Mouse (Mus musculus): Measurements from ENCODE around the gene Slc12a5.

The Slc12a5 gene

DNA sequence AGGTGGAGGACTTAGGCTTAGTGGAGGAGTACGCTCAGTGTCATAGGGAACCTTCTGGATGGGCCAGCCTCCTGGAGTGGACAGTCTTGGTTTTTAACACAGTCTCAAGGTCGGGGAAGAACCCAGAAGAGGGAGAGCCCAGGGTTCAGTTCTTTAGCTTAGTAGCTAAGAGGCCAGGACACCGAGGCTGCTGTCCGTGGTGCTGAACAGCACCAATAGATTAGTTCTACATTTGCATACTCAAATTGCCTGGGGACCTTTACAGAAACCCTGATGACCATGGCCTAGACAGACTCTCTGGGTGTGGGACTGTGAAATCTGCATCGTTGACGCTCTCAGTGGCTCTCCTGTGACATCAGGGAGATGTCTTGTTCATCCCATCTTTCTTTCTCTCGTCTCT is 19.1 kb downstream of the Slc12a5 start:
- in situ Hi-C loops (cut with MseI, MboI) = no loop called here

DNA sequence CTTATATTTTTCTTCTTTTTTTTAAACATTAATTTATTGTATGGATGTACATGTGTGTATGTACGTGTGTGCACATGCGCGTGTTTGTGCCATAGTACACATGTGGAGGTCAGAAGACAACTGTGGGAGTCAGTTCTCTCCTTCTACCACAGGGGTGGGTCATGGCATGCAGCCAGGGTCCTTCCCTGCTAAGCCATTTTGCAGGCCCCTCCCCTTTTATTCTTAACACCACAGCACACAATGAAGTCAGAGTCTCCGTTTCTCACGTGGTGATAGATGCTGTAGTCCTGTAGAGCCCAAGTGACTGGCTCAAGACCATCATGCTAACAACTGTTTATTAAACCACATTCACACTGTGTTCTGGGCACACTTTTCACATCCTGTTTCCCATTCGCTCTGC is 25.4 kb downstream of the Slc12a5 start:
- in situ Hi-C loops (cut with MseI, MboI) = no loop called here

DNA sequence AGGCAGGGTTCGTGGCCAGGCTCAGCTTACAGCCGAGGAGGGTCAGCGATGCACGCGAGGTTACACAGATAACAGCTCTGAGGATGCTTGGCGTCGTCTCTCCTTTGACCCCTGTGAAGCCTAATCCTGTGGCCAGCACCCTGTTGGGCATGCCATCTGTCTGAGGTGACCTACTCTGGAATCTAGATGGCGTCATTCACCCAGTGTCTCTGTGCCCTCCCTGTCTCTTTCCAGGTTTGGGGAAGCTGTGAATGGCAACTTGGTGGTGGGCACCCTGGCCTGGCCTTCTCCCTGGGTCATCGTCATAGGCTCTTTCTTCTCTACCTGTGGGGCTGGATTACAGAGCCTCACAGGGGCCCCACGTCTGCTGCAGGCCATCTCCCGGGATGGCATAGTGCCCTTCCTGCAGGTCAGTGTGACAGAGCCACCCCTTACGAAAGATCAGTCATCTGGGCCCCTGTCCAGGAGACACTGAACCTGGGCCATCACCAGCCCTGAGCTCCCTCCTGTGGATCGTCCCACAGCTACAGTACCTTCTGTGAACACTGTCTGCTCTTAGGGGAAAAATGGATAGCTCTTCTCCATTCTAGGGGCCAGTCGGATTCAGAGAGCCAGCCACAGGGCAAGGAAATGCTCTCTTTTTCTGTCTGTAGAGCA is 25.9 kb downstream of the Slc12a5 start:
- in situ Hi-C loops (cut with MseI, MboI) = no loop called here

DNA sequence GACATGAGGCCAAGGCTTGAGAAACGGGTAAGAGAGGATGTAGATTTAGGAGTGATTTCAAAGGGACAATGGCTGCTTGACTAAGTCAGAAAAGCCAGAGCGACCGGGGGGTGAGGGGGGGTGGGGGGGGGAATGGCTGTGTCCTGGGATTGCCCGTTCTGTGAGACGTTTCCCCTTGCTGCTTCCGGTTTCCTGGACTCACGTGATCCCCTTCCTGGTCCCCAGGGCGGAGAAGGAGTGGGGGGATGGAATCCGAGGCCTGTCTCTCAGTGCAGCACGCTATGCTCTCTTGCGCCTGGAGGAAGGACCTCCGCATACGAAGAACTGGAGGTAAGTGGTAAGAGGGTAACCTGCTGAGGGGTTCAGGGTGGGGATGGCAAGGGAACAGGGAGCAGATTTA is 28.2 kb downstream of the Slc12a5 start:
- in situ Hi-C loops (cut with MseI, MboI) = no loop called here

DNA sequence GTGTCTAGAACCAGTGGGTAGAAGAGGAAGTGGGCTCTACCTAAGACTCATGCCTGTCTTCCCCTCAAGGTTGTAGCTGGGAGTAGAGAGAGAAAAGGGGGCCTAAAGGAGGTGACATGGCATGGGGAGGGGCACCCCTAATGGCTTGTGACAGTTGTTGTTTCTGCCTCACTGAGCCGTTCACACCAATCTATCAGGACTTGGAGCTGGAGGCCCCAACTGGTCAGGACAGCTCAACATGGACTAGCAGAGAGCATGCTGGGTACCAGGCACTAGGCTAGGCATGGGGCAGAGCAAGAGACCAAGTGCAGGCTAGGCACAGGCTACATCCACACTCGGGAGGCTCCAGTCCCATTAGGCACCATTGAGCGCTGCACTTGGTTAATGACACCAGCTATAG is 30.5 kb downstream of the Slc12a5 start:
- in situ Hi-C loops (cut with MseI, MboI) = no loop called here

DNA sequence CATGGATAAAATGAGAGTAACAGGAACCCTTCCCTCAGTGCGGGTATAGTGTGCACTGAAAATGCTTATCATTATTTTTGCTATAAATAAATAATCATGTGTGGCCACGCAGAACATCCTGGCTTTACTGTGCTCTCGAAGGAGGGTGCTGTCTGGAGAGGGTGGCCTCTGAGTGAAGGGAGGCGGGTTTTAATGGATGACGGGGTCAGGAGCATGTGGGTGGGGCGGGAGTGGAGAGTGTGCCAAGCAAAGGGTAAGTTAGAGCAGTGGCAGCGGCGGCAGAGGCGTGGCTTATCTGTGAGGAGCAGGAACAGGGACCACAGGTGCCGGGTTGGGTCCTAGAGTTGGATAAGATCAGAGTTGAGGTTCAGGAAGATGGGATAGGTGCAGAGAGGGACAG is 31.2 kb downstream of the Slc12a5 start:
- in situ Hi-C loops (cut with MseI, MboI) = no loop called here

DNA sequence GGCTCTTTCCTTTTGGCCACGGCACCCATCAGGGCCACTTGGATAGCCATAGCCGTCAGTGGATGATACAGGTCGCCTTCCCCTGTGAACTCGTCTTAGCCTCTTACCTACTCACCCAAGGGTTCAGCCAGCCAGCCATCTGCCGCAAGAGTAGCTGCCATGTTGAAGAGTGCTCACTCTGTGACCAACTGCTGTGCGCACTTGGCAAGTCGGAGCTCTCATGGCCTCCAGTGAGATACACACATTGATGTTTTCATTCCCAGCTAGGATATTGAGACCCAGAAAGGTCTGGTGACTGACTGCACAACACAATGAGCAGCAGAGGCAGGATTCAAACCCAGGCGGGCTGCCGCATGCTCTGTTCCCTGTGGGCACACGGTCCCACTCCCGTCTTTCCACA is 33.6 kb downstream of the Slc12a5 start:
- in situ Hi-C loops (cut with MseI, MboI) = no loop called here

DNA sequence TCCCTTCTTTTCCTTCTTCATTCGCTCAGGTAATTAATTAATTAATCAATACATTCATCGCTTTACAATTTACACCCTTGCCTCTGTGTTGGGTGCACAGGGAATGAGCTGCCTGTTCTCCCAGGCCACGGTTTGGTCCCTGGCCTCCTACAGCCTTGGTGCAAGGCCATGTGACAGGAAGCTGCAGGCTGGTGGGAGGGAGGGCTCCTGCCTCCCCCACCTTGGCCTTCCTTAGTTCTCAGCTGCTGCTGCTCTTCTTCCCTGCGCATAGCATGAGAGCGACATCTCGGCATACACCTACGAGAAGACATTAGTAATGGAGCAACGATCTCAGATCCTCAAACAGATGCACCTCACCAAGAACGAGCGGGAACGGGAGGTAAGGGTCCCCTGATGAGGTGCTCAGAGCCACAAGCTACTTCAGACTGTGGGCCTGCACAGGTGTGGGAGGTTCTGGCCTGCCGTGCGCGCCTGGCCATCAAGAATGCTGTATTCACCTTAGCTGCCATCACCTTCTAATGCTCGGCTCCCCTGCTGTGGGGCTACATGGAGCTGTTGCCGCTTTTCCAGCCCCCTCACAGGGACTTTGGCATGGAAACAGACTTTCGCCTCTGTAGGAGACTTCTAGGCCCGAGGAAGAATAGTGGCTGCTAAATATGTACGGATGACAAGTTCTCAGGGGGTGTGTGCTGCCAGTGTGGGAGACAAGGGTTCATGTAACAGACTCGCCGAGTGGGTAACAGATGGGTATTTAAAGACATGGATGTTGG is 34.2 kb downstream of the Slc12a5 start:
- in situ Hi-C loops (cut with MseI, MboI) = no loop called here

DNA sequence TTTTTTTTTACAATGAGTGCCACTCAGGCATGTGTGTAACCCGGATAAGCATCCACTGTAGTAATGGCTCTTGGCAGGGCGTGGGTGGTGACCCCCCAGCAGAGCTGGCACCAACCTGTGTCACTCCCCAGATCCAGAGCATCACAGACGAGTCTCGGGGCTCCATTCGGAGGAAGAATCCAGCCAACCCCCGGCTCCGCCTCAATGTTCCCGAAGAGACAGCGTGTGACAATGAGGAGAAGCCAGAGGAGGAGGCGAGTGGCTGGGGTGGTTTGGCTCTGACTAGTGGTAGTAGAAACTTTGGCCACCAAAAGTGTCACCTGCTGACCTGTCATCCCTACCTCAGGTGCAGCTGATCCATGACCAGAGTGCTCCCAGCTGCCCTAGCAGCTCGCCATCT is 35.4 kb downstream of the Slc12a5 start:
- in situ Hi-C loops (cut with MseI, MboI) = no loop called here

DNA sequence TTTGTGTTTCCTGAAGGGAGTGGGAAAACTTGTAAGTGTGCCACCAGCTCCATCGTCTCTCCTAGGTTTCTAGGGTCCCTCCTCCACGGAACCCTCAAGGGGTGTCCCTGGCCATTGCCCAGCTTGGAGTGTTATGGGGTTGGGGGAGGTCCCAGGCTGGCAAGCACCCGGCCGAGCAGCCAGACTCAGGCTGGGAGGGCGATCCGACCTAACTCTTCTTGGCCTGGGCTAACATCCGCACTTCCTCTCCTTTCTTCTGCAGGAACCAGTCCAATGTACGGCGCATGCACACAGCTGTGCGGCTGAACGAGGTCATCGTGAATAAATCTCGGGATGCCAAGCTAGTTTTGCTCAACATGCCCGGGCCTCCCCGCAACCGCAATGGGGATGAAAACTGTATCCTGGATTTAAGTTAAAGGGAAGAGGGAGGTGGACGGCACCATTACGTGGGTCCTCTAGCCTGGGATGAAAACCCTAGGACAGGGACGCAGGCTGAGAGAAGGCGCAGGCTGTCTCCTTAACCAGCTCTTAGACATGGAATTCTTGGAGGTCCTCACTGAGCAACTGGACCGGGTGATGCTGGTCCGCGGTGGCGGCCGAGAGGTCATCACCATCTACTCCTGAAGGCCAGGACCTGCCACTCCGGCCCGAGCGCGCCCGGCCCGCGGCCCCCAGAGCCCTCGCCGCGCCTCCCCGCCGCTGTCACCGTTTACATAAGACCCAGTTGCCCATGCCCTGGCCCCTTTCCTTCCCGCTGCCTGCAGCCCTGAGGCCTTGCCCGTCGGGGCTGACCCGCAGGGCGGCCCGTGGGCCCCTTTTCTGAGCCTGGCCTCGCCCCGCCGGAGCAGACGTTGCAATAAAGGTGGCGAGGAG is 36.5 kb downstream of the Slc12a5 start:
- in situ Hi-C loops (cut with MseI, MboI) = no loop called here

DNA sequence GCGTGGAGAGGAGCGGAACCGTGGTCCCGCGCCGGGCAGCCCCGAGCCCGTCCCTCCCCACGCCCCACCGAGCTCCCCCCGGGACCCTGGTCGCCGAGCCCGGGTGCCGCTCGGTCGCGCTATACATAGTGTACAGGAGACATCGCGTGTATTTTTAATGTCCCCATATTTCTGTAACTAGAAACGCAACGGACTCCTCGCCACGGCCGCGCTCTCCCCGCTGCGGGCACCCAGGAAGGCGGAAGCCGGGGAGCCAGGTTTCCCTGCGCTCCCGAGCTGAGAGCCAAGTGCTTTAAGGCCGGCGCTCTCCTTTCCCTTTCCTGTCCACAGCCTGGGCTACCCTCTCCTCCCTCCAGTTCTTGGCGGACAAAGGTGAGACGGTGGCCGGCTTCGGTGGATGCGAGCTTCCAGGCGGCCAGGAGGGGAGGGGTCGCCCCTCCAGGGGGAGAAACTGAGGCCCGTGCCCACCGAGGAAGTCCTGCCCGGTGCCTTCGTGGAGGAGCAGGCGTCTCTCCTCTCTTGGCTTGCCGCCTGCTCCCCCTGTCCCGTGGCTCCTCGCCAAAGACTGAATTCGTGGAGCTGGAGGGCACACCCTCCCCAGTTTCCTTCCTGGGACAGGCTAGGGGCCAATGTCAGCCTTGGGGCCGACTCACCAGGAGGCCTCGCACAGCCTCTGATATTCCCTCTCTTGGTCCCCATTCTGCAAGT is 37.3 kb downstream of the Slc12a5 start:
- in situ Hi-C loops (cut with MseI, MboI) = no loop called here

DNA sequence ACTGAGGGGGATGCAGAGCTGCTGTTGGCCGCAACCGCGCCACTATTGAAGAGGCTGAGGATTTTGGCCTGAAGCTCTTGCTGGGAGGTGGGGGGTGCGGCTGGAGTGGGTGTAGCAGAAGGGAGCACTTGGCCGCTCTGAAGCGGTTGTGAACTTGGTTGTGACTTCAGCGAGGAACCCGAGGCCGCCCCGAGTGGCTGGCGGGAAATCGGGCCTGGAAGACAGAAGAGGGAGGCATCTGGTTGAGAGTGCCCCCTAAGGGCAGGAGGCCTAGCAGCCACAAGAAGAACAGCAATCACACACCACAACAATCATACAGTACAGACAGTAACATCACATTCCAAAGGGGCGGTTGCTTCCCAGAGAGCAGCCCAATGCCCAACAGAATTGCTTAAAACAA is 41.4 kb downstream of the Slc12a5 start:
- in situ Hi-C loops (cut with MseI, MboI) = no loop called here

DNA sequence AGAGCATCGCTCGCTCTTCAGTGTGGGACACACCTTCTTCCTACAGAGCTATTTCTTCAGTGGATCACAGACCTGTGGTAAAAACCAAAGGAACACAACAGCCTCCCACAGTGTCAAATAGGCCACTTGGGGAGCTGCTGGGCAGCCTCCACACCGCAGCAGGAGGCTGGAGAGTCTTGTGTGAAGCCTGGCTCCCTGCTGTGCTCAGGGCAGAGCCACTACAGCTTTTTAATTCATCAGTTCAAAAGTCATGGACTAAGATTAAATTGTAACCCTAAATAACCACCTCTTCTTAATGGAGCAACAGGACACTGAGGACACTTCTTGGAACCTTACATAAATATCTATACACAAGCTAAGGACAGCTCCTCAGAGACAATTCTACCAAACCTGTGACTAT is 42.5 kb downstream of the Slc12a5 start:
- in situ Hi-C loops (cut with MseI, MboI) = no loop called here

DNA sequence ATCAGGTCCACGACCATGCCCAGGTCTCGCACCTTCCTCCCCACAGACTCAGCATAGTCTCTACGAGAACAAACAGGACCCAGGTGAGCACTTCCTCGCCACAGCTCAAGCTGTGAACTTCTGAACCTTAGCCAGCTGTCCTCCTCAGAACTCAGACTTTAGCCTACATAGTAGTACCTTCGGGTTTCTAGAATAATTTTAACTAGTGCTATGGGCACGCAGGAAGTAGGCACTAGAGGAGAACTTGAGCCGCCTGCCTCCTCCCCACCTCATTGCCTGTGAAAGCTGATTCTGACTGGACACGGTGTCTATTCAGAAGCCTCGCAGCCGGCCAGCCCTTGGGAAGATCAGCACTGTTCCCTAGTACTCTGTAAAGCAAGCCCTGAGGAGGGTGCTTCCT is 43.6 kb downstream of the Slc12a5 start:
- in situ Hi-C loops (cut with MseI, MboI) = no loop called here

DNA sequence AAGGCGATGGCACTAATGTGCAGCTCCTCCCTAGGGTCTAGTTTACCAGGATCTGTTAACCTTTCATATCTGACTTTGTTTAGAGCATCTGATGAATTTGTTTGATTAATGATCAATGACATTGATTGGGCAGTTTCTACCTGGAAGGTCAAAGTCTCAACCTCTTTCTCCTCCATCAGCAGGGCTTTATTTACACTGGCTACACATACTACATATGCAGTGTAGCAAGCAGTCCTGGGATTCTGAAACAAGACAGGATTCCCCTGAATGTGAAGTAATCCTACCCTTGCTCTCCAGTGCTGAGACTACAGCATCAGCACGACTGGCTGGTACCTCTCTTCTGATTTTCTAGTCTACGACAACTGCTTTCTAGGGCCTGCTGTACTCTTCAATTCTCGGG is 46.2 kb downstream of the Slc12a5 start:
- in situ Hi-C loops (cut with MseI, MboI) = no loop called here

DNA sequence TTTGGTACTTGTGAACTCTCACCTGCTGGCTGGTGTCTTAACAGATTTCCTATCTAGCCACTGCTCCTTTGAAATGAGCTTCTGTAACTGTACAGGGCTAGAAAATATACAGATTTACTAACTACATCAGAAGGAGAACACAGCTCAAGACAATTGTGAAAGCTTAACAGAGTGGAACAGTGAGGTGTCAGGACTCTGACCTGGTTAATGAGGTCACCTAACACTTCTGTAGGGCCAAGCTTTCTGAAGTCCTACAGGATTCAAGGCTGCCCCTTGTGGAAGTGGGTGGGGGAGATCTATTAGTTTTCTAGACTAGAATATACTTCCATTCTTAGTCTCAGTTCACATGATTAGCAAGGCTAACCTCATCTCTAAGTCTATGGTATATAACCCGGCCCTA is 47.4 kb downstream of the Slc12a5 start:
- in situ Hi-C loops (cut with MseI, MboI) = no loop called here

DNA sequence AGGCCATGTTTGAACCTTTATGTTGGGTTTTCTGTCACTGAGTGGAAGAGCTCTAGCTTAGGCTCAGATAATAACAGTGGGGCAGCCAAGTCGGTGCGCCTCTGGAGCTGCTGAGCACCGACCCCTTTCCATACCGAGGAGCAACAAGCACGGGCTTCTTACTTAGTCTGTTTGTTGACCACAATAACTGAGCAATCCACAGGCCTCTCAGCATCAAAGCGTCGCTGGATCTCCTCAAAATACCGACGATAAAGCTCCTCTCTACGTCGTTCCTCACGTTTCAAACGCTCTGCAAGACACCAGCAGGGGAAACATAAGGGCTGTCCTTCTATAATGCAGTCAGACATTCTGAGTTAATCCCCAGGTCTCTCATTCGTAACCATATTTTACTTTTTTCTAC is 48.6 kb downstream of the Slc12a5 start:
- in situ Hi-C loops (cut with MseI, MboI) = no loop called here

DNA sequence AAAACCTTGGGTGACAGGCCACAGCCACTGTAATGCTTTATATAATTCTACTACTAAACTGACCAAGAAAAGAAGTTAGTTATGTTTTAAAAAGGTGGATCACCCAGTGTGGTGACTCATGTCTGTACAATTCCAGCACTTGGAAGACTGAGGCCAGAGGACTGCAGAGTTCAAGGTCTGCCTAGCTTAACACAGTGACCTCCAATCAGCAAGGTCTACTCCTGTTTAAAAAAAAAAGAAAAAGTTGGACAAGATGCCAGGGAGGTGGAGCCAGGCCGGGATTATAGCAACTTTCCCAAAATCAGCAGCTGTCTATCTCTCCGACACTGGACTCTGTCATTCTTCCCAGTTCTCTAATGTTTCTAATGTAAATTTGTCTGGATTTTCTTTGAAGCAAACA is 49.0 kb downstream of the Slc12a5 start:
- in situ Hi-C loops (cut with MseI, MboI) = no loop called here

DNA sequence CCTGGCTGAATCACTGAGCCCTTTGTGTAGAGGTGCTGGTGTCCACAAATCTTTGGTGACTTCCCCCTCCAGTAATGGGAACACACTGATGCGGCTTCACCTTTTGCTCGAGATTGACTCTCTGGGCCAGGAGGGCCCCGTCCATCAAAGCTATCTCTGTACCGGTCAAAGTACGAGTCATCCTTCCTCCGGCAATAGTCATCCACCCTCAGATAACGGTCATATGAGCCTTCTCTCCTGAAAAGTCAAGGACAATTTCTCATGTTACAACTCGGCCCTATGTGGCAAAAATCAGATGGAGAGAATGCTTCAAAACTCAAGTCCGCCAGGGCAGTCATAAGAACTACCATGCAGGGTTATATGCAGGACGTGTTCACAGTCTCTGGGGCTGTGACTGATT is 49.7 kb downstream of the Slc12a5 start:
- in situ Hi-C loops (cut with MseI, MboI) = no loop called here

DNA sequence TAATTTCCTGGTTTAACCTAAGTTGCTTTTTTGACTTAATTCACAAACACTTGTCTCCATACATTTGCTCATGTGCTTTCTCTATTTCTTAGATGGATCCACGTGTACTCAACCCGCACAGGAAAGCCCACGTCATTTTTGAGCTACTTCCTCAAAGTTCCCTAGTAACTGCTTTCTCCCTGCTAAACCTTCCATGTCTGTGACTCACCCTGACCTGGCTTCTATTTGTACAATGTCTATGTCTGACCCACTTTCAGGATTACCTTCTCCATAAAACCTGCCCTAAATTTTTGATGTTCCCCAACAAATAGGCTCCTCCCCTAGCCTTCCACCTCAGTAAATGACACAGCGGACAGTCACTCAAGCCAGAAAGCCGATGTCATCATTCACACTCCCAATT is 54.3 kb downstream of the Slc12a5 start:
- in situ Hi-C loops (cut with MseI, MboI) = no loop called here

DNA sequence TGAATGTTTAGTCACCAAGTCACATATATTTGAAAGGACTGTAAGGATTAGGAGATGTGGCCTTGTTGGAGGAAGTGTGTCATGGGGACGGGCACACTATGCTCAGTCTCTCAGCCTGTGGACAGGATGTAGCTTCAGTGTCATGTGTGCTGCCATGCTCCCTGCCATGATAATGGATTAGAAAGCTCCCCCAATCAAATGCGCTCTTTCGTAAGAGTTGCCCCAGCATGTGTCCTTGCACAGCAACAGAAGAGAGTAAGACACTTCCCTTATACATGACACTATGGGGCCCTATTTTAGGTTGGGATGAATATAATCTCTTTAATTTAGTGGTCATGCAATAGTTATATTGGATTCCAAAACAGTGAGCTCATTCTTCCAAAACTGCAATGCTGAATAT is 59.9 kb downstream of the Slc12a5 start:
- in situ Hi-C loops (cut with MseI, MboI) = no loop called here

DNA sequence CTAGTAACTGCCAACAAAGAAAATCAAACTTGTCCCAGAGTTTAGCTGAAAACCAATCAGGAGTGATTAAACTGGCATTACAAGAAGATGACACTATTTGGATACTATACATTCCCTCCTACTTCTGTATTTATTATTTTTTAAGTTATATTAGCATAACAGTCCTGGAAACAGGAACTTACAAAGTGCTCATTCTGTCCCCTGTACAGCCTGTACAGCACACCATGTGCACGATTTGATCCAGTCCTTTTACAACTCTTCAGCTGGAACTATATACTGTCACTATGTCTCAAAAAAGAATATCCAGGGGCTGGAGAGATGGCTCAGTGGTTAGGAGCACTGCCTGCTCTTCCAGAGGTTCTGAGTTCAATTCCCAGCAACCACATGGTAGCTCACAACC is 66.6 kb downstream of the Slc12a5 start:
- in situ Hi-C loops (cut with MseI, MboI) = no loop called here
